Mouse (Mus musculus) thymus, postnatal 10 days (tissue): Measurements from ENCODE around the gene Gm20604.

Source experiments
- DNase-seq, 2 experiments: peaks; one replicate each; pipeline ENCODE4 v3.0.0; 2021; ENCODE audit warnings: low spot score in 2 of 2

The Gm20604 gene

DNA sequence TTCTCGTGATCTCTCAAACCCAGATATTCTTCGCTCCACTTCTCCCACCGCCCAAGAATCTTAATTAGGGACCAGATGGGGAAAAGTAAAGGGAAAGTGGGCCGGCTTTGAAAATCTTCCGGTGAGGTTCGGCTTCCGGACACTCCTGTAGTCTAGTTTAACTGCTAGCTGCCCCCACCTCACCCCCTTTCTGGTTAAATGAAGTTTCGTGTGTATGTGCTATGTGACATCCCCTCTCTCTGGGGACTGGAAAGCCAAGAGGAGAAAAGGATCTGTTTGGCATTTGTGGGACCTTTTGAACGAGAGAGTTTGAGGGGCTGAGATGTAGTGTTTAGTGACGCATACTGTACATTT, at the start of gene Gm20604:
Gene Gm20604, minus strand, starts transcription at position 270 of the 354 bp plus-strand sequence.
- DNase-seq, result no peak

GRCm38 (mm10) chr12:102799528-102799927, 41.1 kb upstream of the Gm20604 start:
- no peak for DNase-seq

GRCm38 (mm10) chr12:102787927-102788326, 29.5 kb upstream of the Gm20604 start:
- peak; percentile 70 to 75 for DNase-seq

- DNase-seq, result no peak
These were observed 27.1 kb upstream of the Gm20604 start for GRCm38 (mm10) chr12:102785593-102785985.

DNA sequence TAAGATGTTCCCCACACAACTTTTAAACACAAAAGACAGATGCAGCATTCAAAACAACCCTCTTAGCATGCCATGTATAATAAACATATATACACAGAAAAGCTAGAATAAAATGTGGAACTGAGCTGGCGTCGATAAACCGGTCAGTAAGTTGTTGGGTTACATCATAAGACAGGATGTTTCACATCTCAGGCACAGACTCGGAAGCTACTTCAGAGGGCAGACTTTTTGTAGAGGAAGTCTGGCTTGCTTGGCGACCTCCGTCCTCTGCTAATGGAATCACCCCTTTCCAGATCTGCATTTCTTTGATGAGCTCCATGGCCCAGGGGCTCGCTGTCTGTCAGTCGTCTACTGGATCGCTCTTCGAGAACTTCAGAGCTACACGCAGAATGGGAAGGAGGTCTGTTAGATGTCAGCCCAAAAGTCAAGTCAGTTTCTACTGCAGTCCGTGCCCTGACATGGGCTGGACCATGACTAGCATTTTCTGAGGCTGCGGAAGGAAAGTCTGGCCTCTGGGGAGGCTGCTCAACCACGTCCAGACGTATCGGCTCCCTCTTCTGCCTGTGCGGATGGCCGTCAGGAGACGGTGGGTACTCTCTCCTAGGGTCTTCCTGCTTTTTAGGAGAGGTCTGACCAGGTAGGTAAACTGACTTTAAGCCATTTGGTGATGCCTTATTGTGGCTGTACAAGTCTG, 26.6 kb upstream of the Gm20604 start:
- DNase-seq, result no peak

- peak; percentile 39 to 54 for DNase-seq
These were observed 24.4 kb upstream of the Gm20604 start for GRCm38 (mm10) chr12:102782841-102783240.

DNA sequence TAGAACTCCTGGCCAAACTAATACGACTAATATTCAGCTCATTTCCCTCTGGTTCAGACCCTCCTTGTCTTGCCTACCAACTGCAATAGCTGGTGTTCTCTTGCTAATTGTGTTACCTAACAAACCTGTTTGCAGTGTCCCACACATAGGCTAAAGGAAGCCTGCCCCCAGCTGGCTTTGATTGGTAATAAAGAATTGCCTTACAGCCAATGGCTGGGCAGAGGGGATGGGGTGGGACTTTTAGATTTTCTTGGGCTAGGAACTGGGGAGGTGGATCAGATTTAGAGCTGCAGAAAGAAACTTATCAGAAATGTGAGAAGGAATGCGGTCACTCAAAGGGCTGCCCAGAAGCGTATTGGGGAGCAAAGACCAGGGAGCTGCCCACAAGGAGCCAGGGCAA, 21.0 kb upstream of the Gm20604 start:
- DNase-seq, result no peak

- no peak for DNase-seq
These were observed 19.7 kb upstream of the Gm20604 start for GRCm38 (mm10) chr12:102778151-102778550.

DNA sequence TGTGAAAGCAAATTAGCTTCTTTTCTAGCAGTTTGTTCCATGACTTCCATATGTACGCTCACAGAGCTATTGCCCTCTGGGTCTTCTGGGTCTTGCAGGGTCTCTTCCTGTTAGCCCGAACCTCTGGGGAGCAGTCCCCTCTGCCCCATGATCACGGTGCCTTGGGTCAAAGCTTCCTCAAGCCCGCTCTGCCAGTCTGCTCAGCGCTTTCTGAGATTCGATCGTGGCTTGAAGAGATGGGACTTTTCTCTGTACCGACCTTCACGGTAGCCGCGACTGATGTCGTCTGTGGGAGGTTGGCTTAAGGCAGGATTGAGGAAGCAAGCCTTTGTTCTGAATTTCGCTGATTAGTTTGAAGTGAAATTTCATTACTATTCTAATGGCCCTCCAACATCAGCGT, 17.6 kb upstream of the Gm20604 start:
- DNase-seq, result no peak

- DNase-seq, result no peak
These were observed 14.2 kb upstream of the Gm20604 start for GRCm38 (mm10) chr12:102772676-102773075.

DNA sequence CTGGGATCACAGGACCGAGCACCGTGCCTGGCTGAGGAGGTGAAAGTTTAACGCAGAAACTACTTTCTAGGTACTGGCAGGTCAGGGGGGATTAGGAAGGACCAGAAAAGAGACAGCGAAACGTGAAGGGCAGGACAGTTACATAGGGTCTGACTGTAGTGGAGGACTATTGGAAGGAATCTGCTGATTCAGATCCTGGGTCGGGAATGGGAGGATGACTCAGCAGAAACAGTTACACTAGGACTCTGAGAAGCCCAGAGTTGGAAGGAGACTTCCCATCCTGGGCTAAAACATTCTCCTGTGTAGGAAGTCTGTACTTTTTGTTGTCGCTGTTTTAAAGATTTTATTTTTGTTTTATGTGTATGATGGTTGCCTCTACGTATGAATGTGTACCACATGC, 13.1 kb upstream of the Gm20604 start:
- DNase-seq, result no peak

DNA sequence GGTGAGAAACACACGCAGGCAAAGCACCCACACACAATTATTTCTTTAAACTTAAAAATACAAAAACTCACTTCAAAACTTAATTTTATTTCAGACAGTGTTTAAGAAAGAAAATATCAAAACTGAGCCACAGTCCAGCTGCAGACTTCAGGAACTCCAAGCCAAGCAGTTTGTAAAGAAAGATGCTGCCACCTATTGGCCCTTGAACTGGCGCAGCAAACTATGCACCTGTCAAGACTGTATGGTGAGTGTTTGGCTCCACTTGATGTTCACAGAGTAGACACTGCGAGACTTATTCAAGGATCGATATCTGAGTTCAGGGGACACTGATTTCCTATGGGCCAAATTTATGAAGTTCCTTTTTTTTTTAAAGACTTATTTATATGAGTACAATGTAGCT, 10.5 kb upstream of the Gm20604 start:
- DNase-seq, result no peak

DNA sequence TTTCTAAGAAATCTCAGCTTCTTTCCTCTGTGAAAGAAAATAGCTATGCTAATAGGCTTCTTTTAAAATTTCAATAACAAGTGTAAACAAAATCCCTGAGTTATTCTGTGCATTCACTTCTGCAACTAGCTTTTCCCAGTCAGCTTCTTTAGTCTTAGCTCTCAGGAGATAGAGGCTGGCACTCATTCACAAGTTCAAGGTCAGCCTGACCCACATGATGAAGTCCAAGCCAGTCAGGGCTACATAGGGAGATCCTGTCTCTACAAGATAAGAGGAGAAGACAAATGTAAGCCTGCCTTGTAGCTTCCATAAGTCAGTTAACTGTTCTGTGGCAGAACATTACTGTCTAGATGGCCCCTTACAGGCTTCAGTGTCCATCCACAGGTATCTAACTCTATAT, 5.2 kb upstream of the Gm20604 start:
- DNase-seq, result no peak

DNA sequence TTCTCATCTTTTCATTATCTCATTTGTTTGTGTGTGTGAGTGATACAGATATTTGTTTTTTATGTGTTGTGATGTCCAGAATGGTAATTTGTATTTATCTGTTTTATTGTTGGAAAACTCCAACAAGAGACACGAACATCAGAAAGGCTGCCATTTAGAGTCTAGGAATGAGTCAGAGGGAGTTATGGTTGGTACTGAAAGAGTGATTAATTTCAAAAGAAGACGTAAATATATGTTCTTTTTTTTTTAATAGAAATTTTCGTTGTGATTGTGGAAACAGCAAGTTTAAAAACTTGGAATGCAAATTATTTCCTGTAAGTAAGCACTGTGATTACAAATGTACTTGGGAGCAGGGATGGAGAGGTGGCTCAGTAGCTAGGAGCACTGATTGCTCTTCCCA, 3.2 kb upstream of the Gm20604 start:
- DNase-seq, result no peak

DNA sequence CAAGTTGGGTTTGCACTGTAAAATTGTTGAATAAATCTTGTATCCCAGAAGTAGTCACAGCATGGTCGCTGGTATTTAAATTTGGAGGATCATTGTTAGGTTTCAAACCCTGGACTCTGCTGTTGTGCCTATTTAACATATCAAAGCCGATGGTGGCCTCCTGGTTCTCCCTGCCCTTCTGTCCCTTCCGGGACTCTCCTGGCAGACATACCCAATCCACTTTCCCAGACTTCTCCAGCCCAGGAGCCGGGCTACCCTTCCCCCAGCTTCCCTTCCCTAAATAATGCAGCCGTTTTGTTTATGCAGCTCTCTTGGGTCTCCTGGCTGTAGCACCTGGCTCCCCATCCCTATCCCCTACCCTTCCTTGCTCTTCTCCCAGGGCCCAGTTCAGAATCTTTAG, 464 bp upstream of the Gm20604 start:
- DNase-seq, result no peak

GRCm38 (mm10) chr12:102757689-102758402, 626 bp downstream of the Gm20604 start, which contains the start of the genes Gm28051, Gon7 and Ubr7:
Gm28051 (minus strand) TSS chr12:102757765.
Gon7 (minus strand) TSS chr12:102757803.
Ubr7 (plus strand) TSS chr12:102757967.
- DNase-seq, result peak; percentile 93 to 94

GRCm38 (mm10) chr12:102757055-102757688, 1.3 kb downstream of the Gm20604 start:
- no peak for DNase-seq

DNA sequence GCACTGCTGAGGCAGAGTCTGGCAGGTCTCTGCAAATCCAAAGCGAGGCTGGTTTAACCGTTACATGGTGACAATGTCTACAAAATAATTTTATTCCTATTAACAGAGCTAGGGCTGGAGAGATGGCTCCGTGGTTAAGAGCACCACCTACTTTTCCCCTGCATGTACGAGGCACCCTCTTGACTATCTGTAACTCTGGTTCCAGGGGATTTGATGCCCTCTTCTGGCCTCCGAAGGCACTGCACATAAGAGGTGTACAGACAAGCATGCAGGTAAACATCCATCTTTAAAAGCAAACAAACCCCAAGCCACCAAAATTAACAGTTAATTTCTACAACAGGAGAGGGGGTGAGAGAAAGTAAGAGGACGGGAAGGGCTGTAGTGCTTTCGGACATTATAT, 2.2 kb downstream of the Gm20604 start:
- DNase-seq, result peak; percentile 43 to 48

GRCm38 (mm10) chr12:102748256-102748655, 10.2 kb downstream of the Gm20604 start:
- no peak for DNase-seq

GRCm38 (mm10) chr12:102744839-102745238, 13.6 kb downstream of the Gm20604 start:
- no peak for DNase-seq

DNA sequence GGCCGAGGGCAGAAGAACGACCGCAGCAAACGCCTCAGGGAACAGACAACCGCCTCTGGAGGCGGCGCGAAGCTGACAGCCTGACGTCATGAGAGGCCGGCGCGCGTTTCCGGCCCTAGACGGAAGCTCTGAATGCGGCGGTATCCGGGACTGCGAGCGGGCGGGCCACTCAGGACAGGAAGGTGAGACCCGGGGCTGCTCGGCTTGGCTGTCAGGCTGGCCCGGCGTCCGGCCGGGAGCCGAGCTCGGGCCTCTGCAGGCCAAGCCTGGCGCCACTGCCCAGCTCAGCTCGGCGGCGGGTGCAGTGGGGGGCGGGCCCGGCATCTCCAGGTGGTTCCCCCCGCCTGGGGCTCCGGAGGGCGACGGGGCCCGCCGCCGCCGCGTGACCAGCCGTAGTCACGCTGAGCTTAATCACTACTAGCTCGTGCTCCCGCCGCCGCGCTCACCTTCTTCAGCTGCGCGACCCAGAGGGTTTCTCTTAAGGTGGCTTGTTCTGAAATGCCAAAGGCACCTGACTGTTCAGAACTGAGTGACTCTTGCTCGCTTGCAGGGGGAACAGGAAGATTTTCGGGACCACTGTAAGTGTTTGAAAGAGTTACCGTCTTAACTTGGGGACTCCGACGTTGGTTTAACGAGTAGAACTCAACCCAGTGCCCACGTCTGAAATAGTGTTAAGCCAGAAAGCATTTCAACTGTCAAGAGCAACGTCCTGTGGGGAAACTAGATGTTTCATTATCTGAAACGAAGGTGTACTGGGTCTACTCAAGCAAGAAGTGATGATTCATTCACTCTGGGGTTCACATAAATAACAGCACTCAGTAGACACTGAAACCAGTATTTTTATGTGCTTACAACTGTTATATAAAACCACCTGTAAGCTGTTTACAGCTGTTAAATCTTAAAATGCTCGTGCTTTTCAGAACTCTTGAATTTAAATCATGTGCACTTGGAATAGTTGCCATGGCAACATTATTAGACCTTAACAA, 14.6 kb downstream of the Gm20604 start, which contains the start of the genes Moap1 and Tmem251:
Gene Moap1, minus strand, starts transcription at position 73 of the 986 bp plus-strand sequence.
Gene Tmem251, plus strand, starts transcription at position 174 of the 986 bp plus-strand sequence.
- DNase-seq, result peak; percentile 80 to 86
